In genomic region chr2:27121626-27122355, GRCm38 (mm10) we compare ENCODE assay signal across 9 mouse cellular contexts. TPM values are rescaled to one million over a fixed set of nuclear protein-coding genes. Genes with fewer than 3 reads are reported as not detected.
DNase-seq lines count a peak whose midpoint lies in the region; ATAC-seq and TF ChIP-seq lines count a peak whose summit lies in the region.
"Had no signal": no experiment of that assay in that cellular context is flagged by ENCODE, and none has a peak within 500 bp of the region (broad histone marks: within the 10 kb centered on the region; RNA-seq: fewer than 3 reads in every experiment).

No protein-coding gene starts in this region.

- TF ChIP-seq CTCF in thymus, adult 2 months (IDR thresholded peaks at IDR 0.05; ENCODE audit: borderline replicate concordance, control insufficient read depth, extremely low read depth, insufficient read depth, low read length, poor library complexity) = 0 out of 2 replicates have a peak, but pooled peaks have one; percentile 33

- 0 out of 2 replicates have a peak, but pooled peaks have one; percentile 45 for TF ChIP-seq POLR2A in thymus, adult 2 months (IDR thresholded peaks at IDR 0.05; ENCODE audit: control insufficient read depth, extremely low read depth, insufficient read depth, low read length, poor library complexity)

- H3K4me1 ChIP-seq in hindbrain, embryonic 11.5 days (replicated peaks; ENCODE audit: control insufficient read depth, insufficient read depth, low read length) = peaks cover 10% of the 10 kb centered on the region
- peaks cover 70% of the 10 kb centered on the region for H3K4me1 ChIP-seq in thymus, adult 2 months (replicated peaks; ENCODE audit: control insufficient read depth, insufficient read depth, low read length)

- no peak overlapping the region for H3K4me2 ChIP-seq in hindbrain, embryonic 11.5 days (replicated peaks; ENCODE audit: low read depth, low read length)

- ATAC-seq in hindbrain, embryonic 11.5 days (ENCODE audit: low FRiP score) = peak; percentile 14; the same call in 1 of the 2 replicates

- H3K36me3 ChIP-seq in hindbrain, embryonic 11.5 days (ENCODE audit: control insufficient read depth, insufficient read depth, low read length) = no peaks in the 10 kb centered on the region
- H3K36me3 ChIP-seq in thymus, adult 2 months (ENCODE audit: control insufficient read depth, insufficient read depth, low read length) = no peaks in the 10 kb centered on the region

- no peaks in the 10 kb centered on the region for H3K27me3 ChIP-seq in hindbrain, embryonic 11.5 days (ENCODE audit: control insufficient read depth, insufficient read depth, low read length)
- H3K27me3 ChIP-seq in thymus, adult 2 months (ENCODE audit: control insufficient read depth, insufficient read depth, low read length) = no peaks in the 10 kb centered on the region

- no peak overlapping the region for H3K9ac ChIP-seq in hindbrain, embryonic 11.5 days (ENCODE audit: low read depth, low read length)

- WGBS in hindbrain, embryonic 11.5 days = 47% methylated on average over 9 of the region's 9 CpGs
- 4% methylated on average over 9 of the region's 9 CpGs for WGBS in thymus, adult 2 months

- H3K4me3 ChIP-seq in hindbrain, embryonic 11.5 days (ENCODE audit: low read depth, low read length) = no peak overlapping the region
- peak overlapping the region; percentile 22; the same call in 1 of the 2 replicates for H3K4me3 ChIP-seq in thymus, adult 2 months (ENCODE audit: control insufficient read depth, insufficient read depth, low read length)
- H3K4me3 ChIP-seq: erythroblast, embryonic 14.5 days had no signal

- peak overlapping the region; percentile 34; the same call in 1 of the 2 replicates for H3K27ac ChIP-seq in hindbrain, embryonic 11.5 days (ENCODE audit: low read depth, low read length)
- peak overlapping the region; percentile 100 for H3K27ac ChIP-seq in thymus, adult 2 months (ENCODE audit: control insufficient read depth, insufficient read depth, low read length)

- H3K9me3 ChIP-seq in hindbrain, embryonic 11.5 days (ENCODE audit: control insufficient read depth, low read length) = no peaks in the 10 kb centered on the region

- peak; percentile 41 for DNase-seq in embryo, embryonic 10 days (ENCODE audit: low spot score)
- DNase-seq in embryo, embryonic 9.5 days (ENCODE audit: extremely low spot score) = no peak
- peak; percentile 76 for DNase-seq in 416B (ENCODE audit: low read depth)
- peak; percentile 47 to 62 for DNase-seq in cerebellum, postnatal 25 days
- DNase-seq in hindbrain, embryonic 11.5 days (ENCODE audit: low spot score) = peak; percentile 41
- peak; percentile 68 for DNase-seq in mesoderm, embryonic 11.5 days (ENCODE audit: low read depth, low spot score)
- peak; percentile 93 for DNase-seq in thymus, adult 2 months
- no peak for DNase-seq in frontal cortex, postnatal 25 days (ENCODE audit: low spot score in 2 of 2)

RNA-seq across cellular contexts. Expression of gene Fam163b, which starts 20.5 kb away (rescaled TPM):
- polyA plus RNA-seq in hindbrain, embryonic 11.5 days (2014; fragmentation: Nextera tagmentation; extraction: Ambion mirVana) = 0.23 and 0.43 TPM in 2 replicates
- polyA plus RNA-seq in thymus, adult 2 months (2012; rRNA removed) = 7.8 and 13.3 TPM in 2 replicates
- polyA plus RNA-seq: erythroblast, embryonic 14.5 days had no signal

RNA-seq across cellular contexts. Expression of gene Adamtsl2, which starts 42.6 kb away (rescaled TPM):
- 5.6 and 6.2 TPM in 2 replicates for polyA plus RNA-seq in hindbrain, embryonic 11.5 days (2014; fragmentation: Nextera tagmentation; extraction: Ambion mirVana)
- 16.1 and 16.5 TPM in 2 replicates for polyA plus RNA-seq in thymus, adult 2 months (2012; rRNA removed)
- polyA plus RNA-seq: erythroblast, embryonic 14.5 days had no signal

RNA-seq across cellular contexts. Expression of gene Dbh, which starts 43.2 kb away (rescaled TPM):
- 2.4 and 2.6 TPM in 2 replicates for polyA plus RNA-seq in hindbrain, embryonic 11.5 days (2014; fragmentation: Nextera tagmentation; extraction: Ambion mirVana)
- 0.41 and 0.69 TPM in 2 replicates for polyA plus RNA-seq in thymus, adult 2 months (2012; rRNA removed)
- polyA plus RNA-seq: erythroblast, embryonic 14.5 days had no signal

RNA-seq across cellular contexts. Expression of gene Mymk, which starts 49.8 kb away (rescaled TPM):
- polyA plus RNA-seq in hindbrain, embryonic 11.5 days (2014; fragmentation: Nextera tagmentation; extraction: Ambion mirVana) = 1.9 and 3.6 TPM in 2 replicates
- polyA plus RNA-seq in thymus, adult 2 months (2012; rRNA removed) = 0.61 and 0.81 TPM in 2 replicates
- polyA plus RNA-seq: erythroblast, embryonic 14.5 days had no signal

Comparison
In these comparisons a context has a peak if more than half of its experiments do, and no peak if none do; other contexts are left out.
1. DNase-seq: peak in embryo, embryonic 10 days (single experiment), 416B (single experiment), cerebellum, postnatal 25 days (2 of 2), hindbrain, embryonic 11.5 days (single experiment), mesoderm, embryonic 11.5 days (single experiment) and thymus, adult 2 months (single experiment); none in embryo, embryonic 9.5 days (single experiment) and frontal cortex, postnatal 25 days (0 of 2).